Mouse (Mus musculus) hindbrain, embryonic 16.5 days (tissue): ENCODE measurements around the gene Olfr347. TPM values are rescaled to one million over a fixed set of nuclear protein-coding genes. Genes with fewer than 3 reads are reported as not detected.

Experiments
- ATAC-seq: fragments of 200-750 bp; cut with Nextera tagmentation; 2 replicates; pipeline ENCODE4 v1.8.0; 2017; ENCODE audit warnings: moderate TSS enrichment, moderate library complexity
- H3K27ac ChIP-seq: fragments of 300-500 bp; sonication (generic); 2 replicates; pipeline ENCODE4 v1.5.1; 2014; ENCODE audit warnings: low read depth, mild to moderate bottlenecking, control low read depth, low read length, moderate library complexity
- H3K27me3 ChIP-seq: fragments of 300-500 bp; sonication (generic); replicated peaks from 2 replicates; pipeline ENCODE4 v1.6.1; 2014; ENCODE audit warnings: low read length; ENCODE audit not compliant: control insufficient read depth, insufficient read depth
- H3K36me3 ChIP-seq: fragments of 300-500 bp; sonication (generic); 2 replicates; pipeline ENCODE4 v1.6.1; 2014; ENCODE audit warnings: mild to moderate bottlenecking, low read length, moderate library complexity, mixed read lengths; ENCODE audit not compliant: control insufficient read depth, insufficient read depth
- H3K4me1 ChIP-seq: fragments of 300-500 bp; sonication (generic); 2 replicates; pipeline ENCODE4 v1.6.1; 2014; ENCODE audit warnings: low read depth, low read length; ENCODE audit not compliant: control insufficient read depth, insufficient read depth
- H3K4me2 ChIP-seq: fragments of 300-500 bp; sonication (generic); 2 replicates; pipeline ENCODE4 v1.6.1; 2014; ENCODE audit warnings: mild to moderate bottlenecking, low read length, control low read depth, moderate library complexity
- H3K4me3 ChIP-seq: fragments of 300-500 bp; sonication (generic); 2 replicates; pipeline ENCODE4 v1.5.1; 2014; ENCODE audit warnings: mild to moderate bottlenecking, low read length, control low read depth, moderate library complexity
- H3K9ac ChIP-seq: fragments of 300-500 bp; sonication (generic); 2 replicates; pipeline ENCODE4 v1.6.1; 2014; ENCODE audit warnings: low read depth, mild to moderate bottlenecking, control low read depth, low read length, moderate library complexity
- H3K9me3 ChIP-seq: fragments of 300-500 bp; sonication (generic); 2 replicates; pipeline ENCODE4 v1.6.1; 2014; ENCODE audit warnings: mild to moderate bottlenecking, low read length, moderate library complexity; ENCODE audit not compliant: control insufficient read depth
- WGBS: fragments of 180-500 bp; shearing (Covaris S2); extraction: QIAGEN DNeasy Blood & Tissue Kit; methylation state at CpG from one replicate; pipeline ENCODE4 v1.1.7; 2014; 5-methylcytosine and 5-hydroxymethylcytosine counted together
- polyA plus RNA-seq: library from polyadenylated mRNA; unstranded; fragments of >200 nt; fragmentation: Nextera tagmentation; extraction: Ambion mirVana; gene quantifications from 2 replicates; pipeline ENCODE4 v1.2.1, GENCODE M21; 2015

The Olfr347 gene
- polyA plus RNA-seq: not detected in 2 replicates

DNA sequence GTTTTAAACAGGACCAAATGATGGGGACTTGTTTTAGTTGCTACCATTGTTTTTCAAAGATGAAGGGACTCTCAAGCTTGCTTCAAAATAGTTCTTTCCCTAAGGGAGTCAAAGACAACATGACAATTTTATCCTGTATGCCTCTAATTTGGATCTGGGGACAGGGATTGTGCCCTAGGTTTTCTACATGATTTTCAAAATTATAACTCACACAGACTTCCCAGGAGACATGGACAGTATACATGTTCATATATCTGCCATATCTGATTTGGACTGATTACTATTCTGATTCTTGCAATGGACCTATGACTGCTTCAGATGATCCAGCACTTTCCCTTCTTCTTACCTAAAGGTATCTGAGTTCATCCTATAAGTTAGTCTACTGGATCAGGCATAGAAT lies at the start of gene Olfr347:
TSS of gene Olfr347 (plus strand) at position 301 of the 400 bp plus-strand sequence.
- H3K4me3 ChIP-seq: no peak within 1 kb of the TSS
- H3K36me3 ChIP-seq: no peaks in the 10 kb centered on the region
- no peaks in the 10 kb centered on the region for H3K4me1 ChIP-seq

DNA sequence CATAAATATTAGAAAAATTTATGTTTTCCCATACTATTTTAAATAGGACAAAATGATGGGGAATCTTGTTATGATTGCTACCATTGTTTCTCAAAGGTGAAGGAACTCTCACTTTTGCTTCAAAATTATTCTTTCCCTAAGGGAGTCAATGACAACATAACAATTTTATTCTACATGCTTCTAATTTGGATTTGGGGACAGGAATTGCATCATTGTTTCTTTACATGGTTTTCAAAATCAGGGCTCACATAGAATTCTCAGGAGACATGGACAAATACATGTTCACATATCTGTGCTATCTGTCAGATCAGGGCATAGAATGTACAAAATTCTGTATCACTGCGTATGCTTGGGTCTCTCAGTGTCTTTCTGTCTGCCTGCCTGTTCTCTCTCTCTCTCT lies 46.2 kb upstream of the Olfr347 start, which contains the start of gene Olfr346:
TSS of gene Olfr346 (plus strand) at position 301 of the 400 bp plus-strand sequence.
- H3K4me2 ChIP-seq: no peak within 1 kb of the TSS
- H3K9ac ChIP-seq: no peak within 1 kb of the TSS
- no peak within 1 kb of the TSS for H3K27ac ChIP-seq
- no peak for ATAC-seq
- WGBS: 73% methylated on average over 1 of the region's 1 CpGs
- no peak within 1 kb of the TSS for H3K4me3 ChIP-seq
- H3K27me3 ChIP-seq: no peaks in the 10 kb centered on the region
- no peaks in the 10 kb centered on the region for H3K4me1 ChIP-seq
- no peaks in the 10 kb centered on the region for H3K36me3 ChIP-seq
- H3K9me3 ChIP-seq: peaks cover 2% of the 10 kb centered on the region; the same call in 1 of the 2 replicates

More for the DNA sequence above, at the start of gene Olfr347:
- Histone ChIP-seq H3K9ac (no peak within 1 kb of the TSS), H3K4me2 (no peak within 1 kb of the TSS), H3K27me3 (no peaks in the 10 kb centered on the region), H3K27ac (no peak within 1 kb of the TSS), H3K9me3 (peaks cover 17% of the 10 kb centered on the region)
- no peak for ATAC-seq

DNA sequence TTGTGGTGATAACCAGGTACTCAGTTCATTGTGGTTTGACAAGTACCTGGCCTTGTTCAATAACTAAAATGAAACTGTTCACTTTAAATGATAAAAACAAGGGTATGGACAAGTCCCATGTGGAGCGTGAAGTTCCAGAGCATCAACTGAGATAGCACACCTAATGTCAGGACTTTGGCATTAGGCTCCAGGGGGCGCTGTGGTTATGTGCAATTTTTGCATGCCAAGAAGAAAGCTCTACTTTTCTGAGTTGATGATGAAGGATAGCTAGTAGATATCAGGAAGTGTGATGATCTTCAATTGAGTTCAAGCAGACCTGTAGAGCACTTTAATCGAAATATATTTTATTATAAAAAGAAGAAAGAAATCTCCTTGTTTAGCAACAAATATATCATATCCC lies 4.5 kb downstream of the Olfr347 start:
- Histone ChIP-seq H3K36me3 (no peaks in the 10 kb centered on the region), H3K4me2 (no peak overlapping the region), H3K4me1 (no peaks in the 10 kb centered on the region), H3K9me3 (peaks cover 4% of the 10 kb centered on the region; the same call in 1 of the 2 replicates), H3K27me3 (no peaks in the 10 kb centered on the region), H3K9ac (no peak overlapping the region), H3K4me3 (no peak overlapping the region), H3K27ac (no peak overlapping the region)
- 57% methylated on average over 3 of the region's 3 CpGs for WGBS
- no peak for ATAC-seq

DNA sequence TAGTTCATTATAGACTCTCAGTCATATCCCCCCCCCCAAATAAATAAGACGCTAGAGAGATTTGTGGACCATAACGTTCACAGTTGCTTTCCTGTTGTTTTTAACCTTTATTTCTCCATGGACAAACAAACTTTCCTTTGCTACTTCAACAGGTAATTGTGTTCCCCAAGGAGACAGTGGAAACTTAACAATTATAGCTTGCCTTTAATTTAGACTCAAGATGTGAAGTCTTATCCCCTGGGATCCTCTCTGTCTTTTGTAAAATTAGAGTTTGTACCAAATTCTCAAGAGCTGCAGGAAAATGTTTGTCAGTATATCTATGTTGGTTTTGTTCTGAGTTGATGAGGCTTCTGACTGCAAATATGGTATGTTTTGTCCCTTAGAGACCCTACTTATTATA lies 52.3 kb downstream of the Olfr347 start, which contains the start of gene Olfr348:
TSS of gene Olfr348 (plus strand) at position 301 of the 400 bp plus-strand sequence.
- H3K27me3 ChIP-seq: no peaks in the 10 kb centered on the region
- no peak within 1 kb of the TSS for H3K9ac ChIP-seq
- ATAC-seq: no peak
- H3K4me3 ChIP-seq: no peak within 1 kb of the TSS
- no peak within 1 kb of the TSS for H3K4me2 ChIP-seq
- peaks cover 4% of the 10 kb centered on the region; the same call in 1 of the 2 replicates for H3K9me3 ChIP-seq
- 74% methylated on average over 2 of the region's 2 CpGs for WGBS
- no peaks in the 10 kb centered on the region for H3K4me1 ChIP-seq
- no peak within 1 kb of the TSS for H3K27ac ChIP-seq
- H3K36me3 ChIP-seq: no peaks in the 10 kb centered on the region

Other genes with a start within 250 kb of the Olfr347 start
- gene Olfr341, start 249.4 kb upstream of the Olfr347 start, polyA plus RNA-seq: not detected in 2 replicates
- not detected in 2 replicates for gene Olfr342, start 206.9 kb upstream of the Olfr347 start, polyA plus RNA-seq
- gene Olfr344, start 165.2 kb upstream of the Olfr347 start, polyA plus RNA-seq: not detected in 2 replicates
- gene Olfr345, start 91.9 kb upstream of the Olfr347 start, polyA plus RNA-seq: not detected in 2 replicates
- gene Olfr346, start 46.1 kb upstream of the Olfr347 start, polyA plus RNA-seq: not detected in 2 replicates
- gene Olfr348, start 52.4 kb downstream of the Olfr347 start, polyA plus RNA-seq: not detected in 2 replicates
- gene Olfr50, start 58.6 kb downstream of the Olfr347 start, polyA plus RNA-seq: not detected in 2 replicates
- not detected in 2 replicates for gene Olfr3, start 85.1 kb downstream of the Olfr347 start, polyA plus RNA-seq
- gene Olfr350, start 114.4 kb downstream of the Olfr347 start, polyA plus RNA-seq: not detected in 2 replicates
- not detected in 2 replicates for gene Olfr351, start 130.8 kb downstream of the Olfr347 start, polyA plus RNA-seq
- gene Olfr352, start 136.6 kb downstream of the Olfr347 start, polyA plus RNA-seq: not detected in 2 replicates
- not detected in 2 replicates for gene Olfr353, start 161.0 kb downstream of the Olfr347 start, polyA plus RNA-seq
- not detected in 2 replicates for gene Olfr354, start 173.8 kb downstream of the Olfr347 start, polyA plus RNA-seq
- gene Olfr355, start 197.0 kb downstream of the Olfr347 start, polyA plus RNA-seq: not detected in 2 replicates
- not detected in 2 replicates for gene Olfr356, start 205.2 kb downstream of the Olfr347 start, polyA plus RNA-seq